Mouse (Mus musculus): ENCODE results near the gene Ubxn11. TPM values are rescaled to one million over a fixed set of nuclear protein-coding genes. Genes with fewer than 3 reads are reported as not detected.

Gene Ubxn11
- polyA plus RNA-seq, 1 experiment = 45.4 TPM

GRCm38 (mm10) chr4:134100245-134100644 is 2.1 kb upstream of the Ubxn11 start:
- TF ChIP-seq CTCF (IDR thresholded peaks at IDR 0.05; ENCODE audit: extremely low read depth, insufficient read depth, low read length) (no peak), POLR2A (IDR thresholded peaks at IDR 0.05; ENCODE audit: extremely low read depth, insufficient read depth, low read length) (no peak)
- Histone ChIP-seq H3K27ac (ENCODE audit: insufficient read depth, low read length) (no peak overlapping the region), H3K4me3 (ENCODE audit: insufficient read depth, low read length) (no peak overlapping the region)

GRCm38 (mm10) chr4:134102742-134103119 is 361 bp downstream of the Ubxn11 start:
- no peaks in the 10 kb centered on the region for H3K4me1 ChIP-seq (ENCODE audit: control insufficient read depth, insufficient read depth, low read length)
- H3K27ac ChIP-seq (ENCODE audit: insufficient read depth, low read length) = no peak overlapping the region
- peak overlapping the region; percentile 74 for H3K4me3 ChIP-seq (ENCODE audit: insufficient read depth, low read length)
- TF ChIP-seq CTCF (IDR thresholded peaks at IDR 0.05; ENCODE audit: extremely low read depth, insufficient read depth, low read length) (no peak), POLR2A (IDR thresholded peaks at IDR 0.05; ENCODE audit: extremely low read depth, insufficient read depth, low read length) (no peak)

More at GRCm38 (mm10) chr4:134100245-134100644, 2.1 kb upstream of the Ubxn11 start:
- H3K4me1 ChIP-seq (ENCODE audit: control insufficient read depth, insufficient read depth, low read length) = no peaks in the 10 kb centered on the region

- TF ChIP-seq POLR2A (IDR thresholded peaks at IDR 0.05; ENCODE audit: extremely low read depth, insufficient read depth, low read length) = no peak
- TF ChIP-seq CTCF (IDR thresholded peaks at IDR 0.05; ENCODE audit: extremely low read depth, insufficient read depth, low read length) = no peak
- Histone ChIP-seq H3K27ac (ENCODE audit: insufficient read depth, low read length) (no peak overlapping the region), H3K4me1 (ENCODE audit: control insufficient read depth, insufficient read depth, low read length) (no peaks in the 10 kb centered on the region; the same call in 1 of the 2 replicates), H3K4me3 (ENCODE audit: insufficient read depth, low read length) (no peak overlapping the region)
Measured at GRCm38 (mm10) chr4:134106105-134106504, 3.7 kb downstream of the Ubxn11 start.

- TF ChIP-seq POLR2A (IDR thresholded peaks at IDR 0.05; ENCODE audit: extremely low read depth, insufficient read depth, low read length) (no peak), CTCF (IDR thresholded peaks at IDR 0.05; ENCODE audit: extremely low read depth, insufficient read depth, low read length) (no peak)
- Histone ChIP-seq H3K27ac (ENCODE audit: insufficient read depth, low read length) (no peak overlapping the region), H3K4me1 (ENCODE audit: control insufficient read depth, insufficient read depth, low read length) (no peaks in the 10 kb centered on the region; the same call in 1 of the 2 replicates), H3K4me3 (ENCODE audit: insufficient read depth, low read length) (no peak overlapping the region)
Measured at GRCm38 (mm10) chr4:134107730-134108129, 5.4 kb downstream of the Ubxn11 start.

- no peak for TF ChIP-seq POLR2A (IDR thresholded peaks at IDR 0.05; ENCODE audit: extremely low read depth, insufficient read depth, low read length)
- TF ChIP-seq CTCF (IDR thresholded peaks at IDR 0.05; ENCODE audit: extremely low read depth, insufficient read depth, low read length) = no peak
- no peak overlapping the region for H3K4me3 ChIP-seq (ENCODE audit: insufficient read depth, low read length)
- no peaks in the 10 kb centered on the region; the same call in 1 of the 2 replicates for H3K4me1 ChIP-seq (ENCODE audit: control insufficient read depth, insufficient read depth, low read length)
- H3K27ac ChIP-seq (ENCODE audit: insufficient read depth, low read length) = no peak overlapping the region
Measured at GRCm38 (mm10) chr4:134108196-134108595, 5.8 kb downstream of the Ubxn11 start.

- no peak overlapping the region for H3K4me3 ChIP-seq (ENCODE audit: insufficient read depth, low read length)
- no peak overlapping the region for H3K27ac ChIP-seq (ENCODE audit: insufficient read depth, low read length)
- no peaks in the 10 kb centered on the region; the same call in 1 of the 2 replicates for H3K4me1 ChIP-seq (ENCODE audit: control insufficient read depth, insufficient read depth, low read length)
- TF ChIP-seq CTCF (IDR thresholded peaks at IDR 0.05; ENCODE audit: extremely low read depth, insufficient read depth, low read length) (no peak), POLR2A (IDR thresholded peaks at IDR 0.05; ENCODE audit: extremely low read depth, insufficient read depth, low read length) (no peak)
Measured at GRCm38 (mm10) chr4:134110653-134111052, 8.3 kb downstream of the Ubxn11 start.

- Histone ChIP-seq H3K4me1 (ENCODE audit: control insufficient read depth, insufficient read depth, low read length) (no peaks in the 10 kb centered on the region; the same call in 1 of the 2 replicates), H3K27ac (ENCODE audit: insufficient read depth, low read length) (no peak overlapping the region), H3K4me3 (ENCODE audit: insufficient read depth, low read length) (no peak overlapping the region)
- TF ChIP-seq POLR2A (IDR thresholded peaks at IDR 0.05; ENCODE audit: extremely low read depth, insufficient read depth, low read length) (no peak), CTCF (IDR thresholded peaks at IDR 0.05; ENCODE audit: extremely low read depth, insufficient read depth, low read length) (no peak)
Measured at GRCm38 (mm10) chr4:134112403-134112802, 10.0 kb downstream of the Ubxn11 start.

- Histone ChIP-seq H3K4me1 (ENCODE audit: control insufficient read depth, insufficient read depth, low read length) (no peaks in the 10 kb centered on the region; the same call in 1 of the 2 replicates), H3K27ac (ENCODE audit: insufficient read depth, low read length) (no peak overlapping the region), H3K4me3 (ENCODE audit: insufficient read depth, low read length) (no peak overlapping the region)
- TF ChIP-seq CTCF (IDR thresholded peaks at IDR 0.05; ENCODE audit: extremely low read depth, insufficient read depth, low read length) (no peak), POLR2A (IDR thresholded peaks at IDR 0.05; ENCODE audit: extremely low read depth, insufficient read depth, low read length) (no peak)
Measured at GRCm38 (mm10) chr4:134113356-134113994, 11.1 kb downstream of the Ubxn11 start.

GRCm38 (mm10) chr4:134114038-134114437 is 11.7 kb downstream of the Ubxn11 start:
- no peak overlapping the region for H3K27ac ChIP-seq (ENCODE audit: insufficient read depth, low read length)
- no peaks in the 10 kb centered on the region; the same call in 1 of the 2 replicates for H3K4me1 ChIP-seq (ENCODE audit: control insufficient read depth, insufficient read depth, low read length)
- H3K4me3 ChIP-seq (ENCODE audit: insufficient read depth, low read length) = no peak overlapping the region
- TF ChIP-seq CTCF (IDR thresholded peaks at IDR 0.05; ENCODE audit: extremely low read depth, insufficient read depth, low read length) (no peak), POLR2A (IDR thresholded peaks at IDR 0.05; ENCODE audit: extremely low read depth, insufficient read depth, low read length) (no peak)

All from cortical plate, adult 2 months (tissue).